Mouse (Mus musculus): ENCODE data around the gene Rac2. TPM values are rescaled to one million over a fixed set of nuclear protein-coding genes. Genes with fewer than 3 reads are reported as not detected.
A peak's percentile ranks its signal among the peaks of the same experiment; 100 is the strongest.

The Rac2 gene
- polyA plus RNA-seq, 1 experiment from 2014 or later, result 27.3 TPM

- H3K27me3 ChIP-seq, result no peaks in the 10 kb centered on the region
- H3K36me3 ChIP-seq, result no peaks in the 10 kb centered on the region
- no peak overlapping the region for H3K4me3 ChIP-seq
- no peak overlapping the region for H3K9ac ChIP-seq
- no peak overlapping the region for H3K4me2 ChIP-seq
- 59% methylated on average over 11 of the region's 11 CpGs for WGBS
- no peak for ATAC-seq (ENCODE audit: borderline replicate concordance, extremely low read depth, low FRiP score, low TSS enrichment)
- H3K9me3 ChIP-seq, result no peaks in the 10 kb centered on the region
- H3K27ac ChIP-seq, result no peak overlapping the region
- H3K4me1 ChIP-seq, result no peaks in the 10 kb centered on the region
These were observed 13.2 kb downstream of the Rac2 start for GRCm38 (mm10) chr15:78559141-78559979.

GRCm38 (mm10) chr15:78557693-78558535 is 14.7 kb downstream of the Rac2 start:
- WGBS, result 40% methylated on average over 10 of the region's 10 CpGs
- Histone ChIP-seq H3K27ac (no peak overlapping the region), H3K9ac (no peak overlapping the region), H3K9me3 (no peaks in the 10 kb centered on the region), H3K36me3 (no peaks in the 10 kb centered on the region), H3K4me2 (no peak overlapping the region), H3K27me3 (no peaks in the 10 kb centered on the region), H3K4me1 (no peaks in the 10 kb centered on the region), H3K4me3 (no peak overlapping the region)
- ATAC-seq (ENCODE audit: borderline replicate concordance, extremely low read depth, low FRiP score, low TSS enrichment), result no peak

- Histone ChIP-seq H3K27me3 (no peaks in the 10 kb centered on the region), H3K36me3 (no peaks in the 10 kb centered on the region), H3K4me3 (peak overlapping the region; percentile 17; the same call in 1 of the 2 replicates), H3K9ac (no peak overlapping the region), H3K27ac (no peak overlapping the region), H3K4me1 (no peaks in the 10 kb centered on the region), H3K9me3 (no peaks in the 10 kb centered on the region), H3K4me2 (peak overlapping the region; percentile 35)
- 59% methylated on average over 25 of the region's 25 CpGs for WGBS
- ATAC-seq (ENCODE audit: borderline replicate concordance, extremely low read depth, low FRiP score, low TSS enrichment), result no peak
These were observed 17.9 kb downstream of the Rac2 start for GRCm38 (mm10) chr15:78554545-78555313.

- no peaks in the 10 kb centered on the region for H3K9me3 ChIP-seq
- no peak overlapping the region for H3K4me2 ChIP-seq
- H3K4me3 ChIP-seq, result no peak overlapping the region
- 56% methylated on average over 4 of the region's 4 CpGs for WGBS
- H3K27me3 ChIP-seq, result peaks cover 10% of the 10 kb centered on the region; the same call in 1 of the 2 replicates
- ATAC-seq (ENCODE audit: borderline replicate concordance, extremely low read depth, low FRiP score, low TSS enrichment), result no peak
- no peaks in the 10 kb centered on the region; the same call in 1 of the 2 replicates for H3K4me1 ChIP-seq
- H3K36me3 ChIP-seq, result no peaks in the 10 kb centered on the region
- H3K27ac ChIP-seq, result no peak overlapping the region
- no peak overlapping the region for H3K9ac ChIP-seq
These were observed 23.3 kb downstream of the Rac2 start for GRCm38 (mm10) chr15:78549189-78549734.

- Histone ChIP-seq H3K4me1 (no peaks in the 10 kb centered on the region; the same call in 1 of the 2 replicates), H3K9me3 (no peaks in the 10 kb centered on the region), H3K4me3 (no peak overlapping the region), H3K4me2 (no peak overlapping the region), H3K27me3 (peaks cover 13% of the 10 kb centered on the region; the same call in 1 of the 2 replicates), H3K36me3 (no peaks in the 10 kb centered on the region), H3K27ac (no peak overlapping the region), H3K9ac (no peak overlapping the region)
- no peak for ATAC-seq (ENCODE audit: borderline replicate concordance, extremely low read depth, low FRiP score, low TSS enrichment)
- WGBS, result 43% methylated on average over 8 of the region's 8 CpGs
These were observed 23.9 kb downstream of the Rac2 start for GRCm38 (mm10) chr15:78548711-78549110.

GRCm38 (mm10) chr15:78548336-78548665 is 24.3 kb downstream of the Rac2 start:
- Histone ChIP-seq H3K4me3 (no peak overlapping the region), H3K36me3 (no peaks in the 10 kb centered on the region), H3K4me1 (no peaks in the 10 kb centered on the region; the same call in 1 of the 2 replicates), H3K27ac (no peak overlapping the region), H3K27me3 (peaks cover 13% of the 10 kb centered on the region; the same call in 1 of the 2 replicates), H3K4me2 (no peak overlapping the region), H3K9ac (no peak overlapping the region; the same call in 1 of the 2 replicates), H3K9me3 (no peaks in the 10 kb centered on the region)
- 28% methylated on average over 3 of the region's 3 CpGs for WGBS
- peak; percentile 27; the same call in 1 of the 2 replicates for ATAC-seq (ENCODE audit: borderline replicate concordance, extremely low read depth, low FRiP score, low TSS enrichment)

- H3K36me3 ChIP-seq, result no peaks in the 10 kb centered on the region
- no peak overlapping the region for H3K4me2 ChIP-seq
- no peak overlapping the region for H3K4me3 ChIP-seq
- 34% methylated on average over 5 of the region's 5 CpGs for WGBS
- H3K27me3 ChIP-seq, result peaks cover 13% of the 10 kb centered on the region; the same call in 1 of the 2 replicates
- no peak for ATAC-seq (ENCODE audit: borderline replicate concordance, extremely low read depth, low FRiP score, low TSS enrichment)
- H3K4me1 ChIP-seq, result peaks cover 5% of the 10 kb centered on the region; the same call in 1 of the 2 replicates
- H3K27ac ChIP-seq, result no peak overlapping the region
- no peak overlapping the region; the same call in 1 of the 2 replicates for H3K9ac ChIP-seq
- H3K9me3 ChIP-seq, result no peaks in the 10 kb centered on the region
These were observed 24.9 kb downstream of the Rac2 start for GRCm38 (mm10) chr15:78547415-78548335.

GRCm38 (mm10) chr15:78546060-78546459 is 26.5 kb downstream of the Rac2 start:
- Histone ChIP-seq H3K36me3 (no peaks in the 10 kb centered on the region), H3K9me3 (no peaks in the 10 kb centered on the region), H3K27ac (no peak overlapping the region), H3K4me1 (peaks cover 15% of the 10 kb centered on the region), H3K4me3 (no peak overlapping the region), H3K27me3 (peaks cover 13% of the 10 kb centered on the region; the same call in 1 of the 2 replicates), H3K9ac (no peak overlapping the region), H3K4me2 (no peak overlapping the region)
- ATAC-seq (ENCODE audit: borderline replicate concordance, extremely low read depth, low FRiP score, low TSS enrichment), result no peak
- WGBS, result 73% methylated on average over 4 of the region's 4 CpGs

- Histone ChIP-seq H3K4me1 (peaks cover 15% of the 10 kb centered on the region), H3K9ac (no peak within 1 kb of the TSS), H3K4me2 (no peak within 1 kb of the TSS), H3K4me3 (no peak within 1 kb of the TSS), H3K27ac (no peak within 1 kb of the TSS), H3K27me3 (peaks cover 13% of the 10 kb centered on the region; the same call in 1 of the 2 replicates), H3K9me3 (no peaks in the 10 kb centered on the region), H3K36me3 (no peaks in the 10 kb centered on the region)
- ATAC-seq (ENCODE audit: borderline replicate concordance, extremely low read depth, low FRiP score, low TSS enrichment), result no peak
- WGBS, result 7% methylated on average over 14 of the region's 14 CpGs
These were observed 28.0 kb downstream of the Rac2 start, which contains the start of gene Sstr3 for GRCm38 (mm10) chr15:78544561-78545001. Gene Sstr3 (minus strand): TSS chr15:78544685.

- Histone ChIP-seq H3K9me3 (no peaks in the 10 kb centered on the region), H3K9ac (no peak overlapping the region), H3K36me3 (no peaks in the 10 kb centered on the region), H3K27ac (no peak overlapping the region), H3K4me2 (no peak overlapping the region), H3K4me3 (no peak overlapping the region), H3K27me3 (peaks cover 13% of the 10 kb centered on the region; the same call in 1 of the 2 replicates), H3K4me1 (peaks cover 15% of the 10 kb centered on the region)
- WGBS, result 60% methylated on average over 15 of the region's 15 CpGs
- no peak for ATAC-seq (ENCODE audit: borderline replicate concordance, extremely low read depth, low FRiP score, low TSS enrichment)
These were observed 28.5 kb downstream of the Rac2 start for GRCm38 (mm10) chr15:78544041-78544440.
